Mouse (Mus musculus): ENCODE measurements around the gene Dnaja3.
"Not testable (repeated sequence)": the region's sequence is repeated elsewhere in the genome, so short reads cannot be mapped to it uniquely, and the experiment has no call there.

Gene Dnaja3

GRCm38 (mm10) chr16:4722128-4722914, 82.5 kb downstream of the Dnaja3 start:
- in situ Hi-C loops (cut with MboI), result no loop called here

GRCm38 (mm10) chr16:4722915-4723209, 83.1 kb downstream of the Dnaja3 start:
- in situ Hi-C loops (cut with MboI), result no loop called here

- in situ Hi-C loops (cut with MboI), result no loop called here
Observed at GRCm38 (mm10) chr16:4725266-4725665, 85.5 kb downstream of the Dnaja3 start.

- in situ Hi-C loops (cut with MboI), result no loop called here
Observed at GRCm38 (mm10) chr16:4725780-4726527, 86.2 kb downstream of the Dnaja3 start, which contains the start of gene Hmox2. Hmox2 (plus strand) TSS chr16:4726361.

GRCm38 (mm10) chr16:4726528-4727128, 86.8 kb downstream of the Dnaja3 start:
- in situ Hi-C loops (cut with MboI), result no loop called here

GRCm38 (mm10) chr16:4727526-4727925, 87.7 kb downstream of the Dnaja3 start:
- in situ Hi-C loops (cut with MboI), result no loop called here

- in situ Hi-C loops (cut with MboI), result no loop called here
Observed at GRCm38 (mm10) chr16:4727963-4728362, 88.2 kb downstream of the Dnaja3 start.

- in situ Hi-C loops (cut with MboI), result no loop called here
Observed at GRCm38 (mm10) chr16:4730776-4731358, 91.1 kb downstream of the Dnaja3 start.

GRCm38 (mm10) chr16:4736262-4736661, 96.5 kb downstream of the Dnaja3 start:
- in situ Hi-C loops (cut with MboI), result no loop called here

- in situ Hi-C loops (cut with MboI), result no loop called here
Observed at GRCm38 (mm10) chr16:4739994-4740393, 100.2 kb downstream of the Dnaja3 start.

- in situ Hi-C loops (cut with MboI), result no loop called here
Observed at GRCm38 (mm10) chr16:4742186-4742585, 102.4 kb downstream of the Dnaja3 start.

- in situ Hi-C loops (cut with MboI), result no loop called here
Observed at GRCm38 (mm10) chr16:4752155-4752554, 112.4 kb downstream of the Dnaja3 start.

GRCm38 (mm10) chr16:4754045-4754444, 114.3 kb downstream of the Dnaja3 start:
- in situ Hi-C loops (cut with MboI), result no loop called here

GRCm38 (mm10) chr16:4756660-4757335, 117.0 kb downstream of the Dnaja3 start:
- in situ Hi-C loops (cut with MboI), result not testable (repeated sequence)

All from mature B cell (primary cell).